Mouse (Mus musculus): Measurements from ENCODE around the gene Nkap.

GRCm38 (mm10) chrX:37084318-37084926 lies 42.2 kb upstream of the Nkap start:
- no peak for TF ChIP-seq CTCF (IDR thresholded peaks at IDR 0.05; ENCODE audit: insufficient read depth, low read length)
- no peak for TF ChIP-seq POLR2A (IDR thresholded peaks at IDR 0.05; ENCODE audit: borderline replicate concordance, extremely low read depth, low read depth, low read length)

All from lung, adult 2 months (tissue).